Mouse (Mus musculus): ENCODE measurements around the gene Hoxd11. TPM values are rescaled to one million over a fixed set of nuclear protein-coding genes. Genes with fewer than 3 reads are reported as not detected.
A peak's percentile ranks its signal among the peaks of the same experiment; 100 is the strongest.

Gene Hoxd11
- polyA plus RNA-seq, 1 experiment from 2014 or later: not detected

DNA sequence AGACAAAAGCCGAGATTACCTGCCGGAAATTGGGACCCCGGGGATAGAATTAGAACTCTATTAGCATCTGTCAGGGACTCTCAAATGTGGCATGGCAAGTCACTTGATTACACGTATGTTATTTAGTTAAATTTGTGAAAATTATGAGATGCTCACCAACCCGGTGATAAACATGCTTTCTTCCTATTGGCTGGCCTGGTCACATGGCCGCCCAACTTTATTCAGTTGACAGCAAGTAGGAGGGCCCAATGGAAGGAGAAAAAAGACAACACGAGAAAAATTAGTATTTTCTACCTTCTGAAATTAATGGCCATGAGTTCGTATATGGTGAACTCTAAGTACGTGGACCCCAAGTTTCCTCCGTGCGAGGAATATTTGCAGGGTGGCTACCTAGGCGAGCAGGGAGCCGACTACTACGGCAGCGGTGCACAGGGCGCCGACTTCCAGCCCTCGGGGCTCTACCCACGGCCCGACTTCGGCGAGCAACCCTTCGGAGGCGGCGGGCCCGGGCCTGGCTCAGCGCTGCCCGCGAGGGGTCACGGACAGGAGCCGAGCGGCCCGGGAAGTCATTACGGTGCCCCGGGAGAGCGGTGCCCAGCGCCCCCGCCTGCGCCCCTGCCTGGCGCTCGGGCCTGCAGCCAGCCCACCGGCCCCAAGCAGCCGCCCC is 47.7 kb downstream of the Hoxd11 start:
- under 1% methylated on average over 43 of the region's 43 CpGs for WGBS
- Histone ChIP-seq H3K9me3 (no peaks in the 10 kb centered on the region), H3K36me3 (no peaks in the 10 kb centered on the region), H3K27me3 (peaks cover 95% of the 10 kb centered on the region), H3K9ac (peak overlapping the region; percentile 87), H3K27ac (peak overlapping the region; percentile 97), H3K4me2 (peak overlapping the region; percentile 83), H3K4me3 (peak overlapping the region; percentile 57), H3K4me1 (replicated peaks) (peaks cover 60% of the 10 kb centered on the region)
- ATAC-seq (ENCODE audit: low FRiP score): peak; percentile 34

GRCm38 (mm10) chr2:74727640-74728302 is 48.4 kb downstream of the Hoxd11 start:
- ATAC-seq (ENCODE audit: low FRiP score): peak; percentile 41; the same call in 1 of the 2 replicates
- peaks cover 57% of the 10 kb centered on the region for H3K4me1 ChIP-seq (replicated peaks)
- peak overlapping the region; percentile 83 for H3K4me2 ChIP-seq
- no peaks in the 10 kb centered on the region for H3K9me3 ChIP-seq
- H3K4me3 ChIP-seq: peak overlapping the region; percentile 57
- H3K36me3 ChIP-seq: no peaks in the 10 kb centered on the region
- H3K27me3 ChIP-seq: peaks cover 95% of the 10 kb centered on the region
- 2% methylated on average over 25 of the region's 25 CpGs for WGBS
- peak overlapping the region; percentile 87 for H3K9ac ChIP-seq
- H3K27ac ChIP-seq: peak overlapping the region; percentile 97

DNA sequence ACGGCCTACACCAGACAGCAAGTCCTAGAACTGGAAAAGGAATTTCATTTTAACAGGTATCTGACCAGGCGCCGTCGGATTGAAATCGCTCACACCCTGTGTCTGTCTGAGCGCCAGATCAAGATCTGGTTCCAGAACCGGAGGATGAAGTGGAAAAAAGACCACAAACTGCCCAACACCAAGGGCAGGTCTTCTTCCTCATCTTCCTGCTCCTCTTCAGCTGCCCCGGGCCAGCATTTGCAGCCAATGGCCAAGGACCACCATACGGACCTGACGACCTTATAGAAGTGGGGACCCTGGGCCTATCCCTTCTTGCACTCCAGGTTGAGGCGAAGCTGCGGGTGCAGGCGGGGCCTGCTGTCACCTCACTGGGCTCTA is 48.9 kb downstream of the Hoxd11 start:
- Histone ChIP-seq H3K27me3 (peaks cover 91% of the 10 kb centered on the region), H3K9me3 (no peaks in the 10 kb centered on the region), H3K36me3 (no peaks in the 10 kb centered on the region), H3K9ac (peak overlapping the region; percentile 87), H3K4me3 (peak overlapping the region; percentile 57), H3K4me2 (peak overlapping the region; percentile 83), H3K27ac (peak overlapping the region; percentile 97), H3K4me1 (replicated peaks) (peaks cover 52% of the 10 kb centered on the region)
- no peak for ATAC-seq (ENCODE audit: low FRiP score)
- WGBS: 5% methylated on average over 13 of the region's 13 CpGs

GRCm38 (mm10) chr2:74730331-74730730 is 51.0 kb downstream of the Hoxd11 start:
- Histone ChIP-seq H3K9me3 (no peaks in the 10 kb centered on the region), H3K4me2 (peak overlapping the region; percentile 83), H3K9ac (peak overlapping the region; percentile 96), H3K4me3 (peak overlapping the region; percentile 51), H3K4me1 (replicated peaks) (peaks cover 45% of the 10 kb centered on the region), H3K27me3 (peaks cover 82% of the 10 kb centered on the region), H3K36me3 (no peaks in the 10 kb centered on the region), H3K27ac (peak overlapping the region; percentile 99)
- WGBS: 4% methylated on average over 8 of the region's 8 CpGs
- ATAC-seq (ENCODE audit: low FRiP score): no peak

GRCm38 (mm10) chr2:74731055-74731454 is 51.7 kb downstream of the Hoxd11 start:
- peaks cover 44% of the 10 kb centered on the region for H3K4me1 ChIP-seq (replicated peaks)
- H3K36me3 ChIP-seq: no peaks in the 10 kb centered on the region
- ATAC-seq (ENCODE audit: low FRiP score): no peak
- H3K27me3 ChIP-seq: peaks cover 82% of the 10 kb centered on the region
- H3K9ac ChIP-seq: peak overlapping the region; percentile 96
- H3K4me2 ChIP-seq: peak overlapping the region; percentile 83
- peak overlapping the region; percentile 51 for H3K4me3 ChIP-seq
- no peaks in the 10 kb centered on the region for H3K9me3 ChIP-seq
- H3K27ac ChIP-seq: peak overlapping the region; percentile 99

- H3K27me3 ChIP-seq: peaks cover 78% of the 10 kb centered on the region
These were observed 52.6 kb downstream of the Hoxd11 start for GRCm38 (mm10) chr2:74731799-74732512.

GRCm38 (mm10) chr2:74732513-74733316 is 53.4 kb downstream of the Hoxd11 start:
- ATAC-seq (ENCODE audit: low FRiP score): no peak
- H3K9ac ChIP-seq: peak overlapping the region; percentile 96
- under 1% methylated on average over 52 of the region's 52 CpGs for WGBS
- no peaks in the 10 kb centered on the region for H3K9me3 ChIP-seq
- peak overlapping the region; percentile 51 for H3K4me3 ChIP-seq
- peak overlapping the region; percentile 99 for H3K27ac ChIP-seq
- peaks cover 30% of the 10 kb centered on the region for H3K4me1 ChIP-seq (replicated peaks)
- peaks cover 77% of the 10 kb centered on the region for H3K27me3 ChIP-seq
- H3K4me2 ChIP-seq: peak overlapping the region; percentile 83
- no peaks in the 10 kb centered on the region for H3K36me3 ChIP-seq

More at GRCm38 (mm10) chr2:74731799-74732512, 52.6 kb downstream of the Hoxd11 start:
- no peak for ATAC-seq (ENCODE audit: low FRiP score)
- Histone ChIP-seq H3K9ac (peak overlapping the region; percentile 96), H3K27ac (peak overlapping the region; percentile 99), H3K4me1 (replicated peaks) (peaks cover 37% of the 10 kb centered on the region), H3K4me2 (peak overlapping the region; percentile 83), H3K9me3 (no peaks in the 10 kb centered on the region), H3K4me3 (peak overlapping the region; percentile 51), H3K36me3 (no peaks in the 10 kb centered on the region)
- 2% methylated on average over 9 of the region's 9 CpGs for WGBS

DNA sequence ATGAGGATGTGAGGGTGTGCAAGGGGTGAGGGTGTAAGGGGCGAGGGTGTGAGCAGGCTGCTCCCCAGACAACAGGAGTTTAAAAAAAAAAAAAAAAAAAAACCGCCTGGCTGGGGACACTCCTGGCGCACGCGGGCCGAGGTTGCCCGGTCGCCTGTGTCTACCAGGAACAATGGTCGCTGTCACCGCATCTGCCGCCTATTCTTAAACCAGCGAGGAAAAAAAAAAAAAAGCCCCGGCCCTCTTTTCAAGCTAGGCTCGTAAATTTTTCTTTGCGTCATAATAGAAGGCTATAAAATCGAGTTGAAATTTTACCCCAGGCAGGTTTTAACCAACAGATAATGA is 53.9 kb downstream of the Hoxd11 start:
- WGBS: 0% methylated on average over 16 of the region's 16 CpGs
- peaks cover 77% of the 10 kb centered on the region for H3K27me3 ChIP-seq
- peaks cover 27% of the 10 kb centered on the region for H3K4me1 ChIP-seq (replicated peaks)
- H3K36me3 ChIP-seq: no peaks in the 10 kb centered on the region
- H3K9me3 ChIP-seq: no peaks in the 10 kb centered on the region
- H3K4me2 ChIP-seq: peak overlapping the region; percentile 83
- ATAC-seq (ENCODE audit: low FRiP score): no peak
- H3K9ac ChIP-seq: peak overlapping the region; percentile 96
- H3K27ac ChIP-seq: peak overlapping the region; percentile 99
- peak overlapping the region; percentile 51 for H3K4me3 ChIP-seq

GRCm38 (mm10) chr2:74733765-74734164 is 54.4 kb downstream of the Hoxd11 start:
- WGBS: 0% methylated on average over 6 of the region's 6 CpGs
- Histone ChIP-seq H3K27ac (peak overlapping the region; percentile 99), H3K9me3 (no peaks in the 10 kb centered on the region), H3K4me1 (replicated peaks) (peaks cover 24% of the 10 kb centered on the region), H3K36me3 (no peaks in the 10 kb centered on the region), H3K27me3 (peaks cover 77% of the 10 kb centered on the region), H3K4me2 (peak overlapping the region; percentile 83), H3K4me3 (peak overlapping the region; percentile 51), H3K9ac (peak overlapping the region; percentile 96)
- ATAC-seq (ENCODE audit: low FRiP score): no peak

GRCm38 (mm10) chr2:74734451-74734850 is 55.1 kb downstream of the Hoxd11 start:
- no peaks in the 10 kb centered on the region for H3K9me3 ChIP-seq
- H3K36me3 ChIP-seq: no peaks in the 10 kb centered on the region
- H3K27me3 ChIP-seq: peaks cover 77% of the 10 kb centered on the region
- peak overlapping the region; percentile 96 for H3K9ac ChIP-seq
- peak overlapping the region; percentile 51 for H3K4me3 ChIP-seq
- H3K4me2 ChIP-seq: peak overlapping the region; percentile 83
- H3K4me1 ChIP-seq (replicated peaks): peaks cover 24% of the 10 kb centered on the region
- no peak for ATAC-seq (ENCODE audit: low FRiP score)
- WGBS: 1% methylated on average over 13 of the region's 13 CpGs
- H3K27ac ChIP-seq: peak overlapping the region; percentile 99

- 0 out of 2 replicates have a peak, but pooled peaks cover 2% of the 10 kb centered on the region for H3K36me3 ChIP-seq
- WGBS: 2% methylated on average over 27 of the region's 27 CpGs
- peak overlapping the region; percentile 99 for H3K27ac ChIP-seq
- H3K4me3 ChIP-seq: peak overlapping the region; percentile 51
- peak overlapping the region; percentile 83 for H3K4me2 ChIP-seq
- peak overlapping the region; percentile 96 for H3K9ac ChIP-seq
- H3K4me1 ChIP-seq (replicated peaks): peaks cover 31% of the 10 kb centered on the region
- ATAC-seq (ENCODE audit: low FRiP score): no peak
- H3K9me3 ChIP-seq: no peaks in the 10 kb centered on the region
- peaks cover 79% of the 10 kb centered on the region for H3K27me3 ChIP-seq
These were observed 55.8 kb downstream of the Hoxd11 start for GRCm38 (mm10) chr2:74734996-74735811.

Data from hindbrain, embryonic 13.5 days (tissue).